Mouse (Mus musculus) embryonic facial prominence, embryonic 10.5 days (tissue): ENCODE data around the gene Cct7. TPM values are rescaled to one million over a fixed set of nuclear protein-coding genes. Genes with fewer than 3 reads are reported as not detected.
A peak's percentile ranks its signal among the peaks of the same experiment; 100 is the strongest.

ENCODE experiments used
- DNase-seq: peaks from one replicate; pipeline ENCODE4 v3.0.0-alpha.2; 2017; ENCODE audit warnings: low spot score
- H3K27ac ChIP-seq: fragments of 300-500 bp; sonication (generic); replicated peaks from 2 replicates; pipeline ENCODE4 v1.5.1; 2016; ENCODE audit warnings: mild to moderate bottlenecking
- H3K27me3 ChIP-seq: fragments of 300-500 bp; sonication (generic); replicated peaks from 2 replicates; pipeline ENCODE4 v1.6.1; 2016; ENCODE audit warnings: low read depth, mild to moderate bottlenecking; ENCODE audit not compliant: poor library complexity, severe bottlenecking
- H3K36me3 ChIP-seq: fragments of 300-500 bp; sonication (generic); replicated peaks from 2 replicates; pipeline ENCODE4 v1.6.1; 2016; ENCODE audit warnings: mild to moderate bottlenecking, moderate library complexity
- H3K4me1 ChIP-seq: fragments of 300-500 bp; sonication (generic); 2 replicates; pipeline ENCODE4 v1.6.1; 2016
- H3K4me3 ChIP-seq: fragments of 300-500 bp; sonication (generic); 2 replicates; pipeline ENCODE4 v1.5.1; 2016; ENCODE audit warnings: mild to moderate bottlenecking, moderate library complexity
- H3K9me3 ChIP-seq: fragments of 300-500 bp; sonication (generic); 2 replicates; pipeline ENCODE4 v1.6.1; 2016; ENCODE audit warnings: mild to moderate bottlenecking
- WGBS: fragments of 180-500 bp; shearing (Covaris S2); methylation state at CpG from one replicate; pipeline ENCODE4 v1.1.7; 2016; 5-methylcytosine and 5-hydroxymethylcytosine counted together
- polyA plus RNA-seq: library from polyadenylated mRNA; unstranded; fragments of >200 nt; fragmentation: Nextera tagmentation; extraction: Ambion mirVana; gene quantifications from 2 replicates; pipeline ENCODE4 v1.2.1, GENCODE M21; 2016

Cct7 gene
- polyA plus RNA-seq, 1 experiment from 2014 or later = 784 TPM

DNA sequence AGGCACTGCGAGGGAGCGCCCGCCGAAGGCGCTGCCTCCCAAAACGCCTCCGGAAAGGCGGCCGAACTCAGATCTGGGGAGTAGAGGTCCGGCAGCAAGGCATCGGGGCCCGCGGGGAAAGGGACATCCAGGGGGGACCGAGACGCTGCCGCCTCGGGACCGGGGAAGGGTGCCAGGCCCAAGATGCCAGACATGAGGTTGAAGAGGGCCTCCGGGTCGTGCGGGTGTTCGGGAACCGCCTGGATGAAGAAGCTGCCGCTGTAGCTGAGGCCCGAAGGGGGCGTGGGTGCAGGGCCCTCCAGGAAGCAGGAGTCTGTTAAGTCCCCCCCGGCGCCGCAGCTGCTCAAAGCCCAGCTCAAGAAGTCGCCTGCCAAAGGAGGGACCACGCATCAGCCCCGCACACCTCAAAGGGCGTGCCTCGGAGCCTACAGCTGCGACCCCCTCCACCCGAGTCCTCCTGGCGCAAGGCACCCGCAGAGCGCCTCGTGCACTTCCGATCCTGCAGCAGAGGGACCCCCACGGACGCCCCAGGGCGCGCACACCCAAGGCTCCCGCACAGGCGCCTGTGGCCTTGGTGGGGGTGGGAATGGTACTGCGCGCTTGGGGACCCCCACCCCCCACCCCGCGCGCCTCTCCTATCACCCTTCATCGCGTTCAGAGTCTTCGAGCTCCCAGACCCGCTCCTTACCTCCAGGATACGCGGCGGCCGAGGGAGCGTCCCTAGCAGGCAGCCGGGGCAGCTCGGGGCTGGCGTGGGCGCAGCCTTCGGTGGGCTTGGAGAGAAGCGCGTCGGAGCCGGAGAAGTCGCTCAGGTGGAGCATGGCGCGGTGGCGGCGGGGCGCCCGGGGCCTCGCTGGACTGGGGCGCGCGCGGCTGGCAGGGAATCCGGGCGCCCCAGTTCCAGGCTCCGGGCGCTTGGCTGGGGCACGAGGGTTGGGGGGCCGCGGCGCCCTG is 61.5 kb downstream of the Cct7 start:
- Histone ChIP-seq H3K27ac (no peak overlapping the region), H3K36me3 (no peaks in the 10 kb centered on the region), H3K4me3 (peak overlapping the region; percentile 61), H3K9me3 (no peaks in the 10 kb centered on the region), H3K4me1 (peaks cover 28% of the 10 kb centered on the region), H3K27me3 (peaks cover 94% of the 10 kb centered on the region)
- DNase-seq = peak; percentile 50
- WGBS = 1% methylated on average over 90 of the region's 90 CpGs

- peaks cover 32% of the 10 kb centered on the region for H3K4me1 ChIP-seq
- H3K9me3 ChIP-seq = no peaks in the 10 kb centered on the region
- under 1% methylated on average over 38 of the region's 38 CpGs for WGBS
- peak within 1 kb of the TSS; percentile 61 for H3K4me3 ChIP-seq
- peak; percentile 68 for DNase-seq
- H3K27me3 ChIP-seq = peaks cover 95% of the 10 kb centered on the region
- no peaks in the 10 kb centered on the region for H3K36me3 ChIP-seq
- H3K27ac ChIP-seq = no peak within 1 kb of the TSS
Observed at GRCm38 (mm10) chr6:85513531-85513910, 62.2 kb downstream of the Cct7 start, which contains the start of gene Egr4. Egr4 (minus strand) TSS chr6:85513589.

GRCm38 (mm10) chr6:85515941-85516340 is 64.6 kb downstream of the Cct7 start:
- H3K4me1 ChIP-seq = peaks cover 32% of the 10 kb centered on the region
- H3K27me3 ChIP-seq = peaks cover 74% of the 10 kb centered on the region
- DNase-seq = no peak
- no peak overlapping the region for H3K4me3 ChIP-seq
- 78% methylated on average over 4 of the region's 4 CpGs for WGBS
- no peaks in the 10 kb centered on the region for H3K9me3 ChIP-seq
- no peak overlapping the region for H3K27ac ChIP-seq
- no peaks in the 10 kb centered on the region for H3K36me3 ChIP-seq

Other genes starting within 250 kb of the Cct7 start
- gene Sfxn5, start 118.1 kb upstream of the Cct7 start, polyA plus RNA-seq = 8.5 and 8.6 TPM in 2 replicates
- gene Rab11fip5, start 76.9 kb upstream of the Cct7 start, polyA plus RNA-seq = 2.3 and 3.6 TPM in 2 replicates
- not detected in 2 replicates for gene Noto, start 27.6 kb upstream of the Cct7 start, polyA plus RNA-seq
- gene Smyd5, start 19.5 kb upstream of the Cct7 start, polyA plus RNA-seq = 87.6 and 91.0 TPM in 2 replicates
- 29.1 and 30.4 TPM in 2 replicates for gene Pradc1, start 456 bp downstream of the Cct7 start, polyA plus RNA-seq
- 0.30 and 0.46 TPM in 2 replicates for gene Fbxo41, start 51.5 kb downstream of the Cct7 start, polyA plus RNA-seq
- not detected in 2 replicates for gene Egr4, start 62.1 kb downstream of the Cct7 start, polyA plus RNA-seq
- gene Alms1, start 136.0 kb downstream of the Cct7 start, polyA plus RNA-seq = 10.2 and 11.3 TPM in 2 replicates